Mouse (Mus musculus): Measurements from ENCODE around the gene Gpr1. TPM values are rescaled to one million over a fixed set of nuclear protein-coding genes. Genes with fewer than 3 reads are reported as not detected.

Gpr1 gene
- polyA plus RNA-seq (2014; fragmentation: Illumina TruSeq; extraction: RNeasy Lipid Tissue Mini Kit (QIAGEN cat#74804); ENCODE audit: low read depth, low replicate concordance): not detected

DNA sequence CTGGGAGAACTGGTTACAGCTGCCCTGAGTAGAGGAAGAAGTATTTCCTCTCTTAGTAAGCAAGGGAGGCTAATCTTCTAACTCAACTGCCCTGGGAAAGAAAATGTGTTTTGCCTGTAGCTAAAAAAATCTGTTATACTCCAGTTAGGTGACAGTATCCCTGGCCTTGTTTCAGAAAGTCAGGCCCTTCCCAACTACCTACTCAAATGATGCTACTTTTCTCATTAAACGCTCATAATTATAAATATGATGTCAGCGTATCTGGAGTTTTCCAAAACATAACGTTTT is at the start of gene Gpr1:
Gene Gpr1, minus strand, starts transcription at position 273 of the 288 bp plus-strand sequence.

DNA sequence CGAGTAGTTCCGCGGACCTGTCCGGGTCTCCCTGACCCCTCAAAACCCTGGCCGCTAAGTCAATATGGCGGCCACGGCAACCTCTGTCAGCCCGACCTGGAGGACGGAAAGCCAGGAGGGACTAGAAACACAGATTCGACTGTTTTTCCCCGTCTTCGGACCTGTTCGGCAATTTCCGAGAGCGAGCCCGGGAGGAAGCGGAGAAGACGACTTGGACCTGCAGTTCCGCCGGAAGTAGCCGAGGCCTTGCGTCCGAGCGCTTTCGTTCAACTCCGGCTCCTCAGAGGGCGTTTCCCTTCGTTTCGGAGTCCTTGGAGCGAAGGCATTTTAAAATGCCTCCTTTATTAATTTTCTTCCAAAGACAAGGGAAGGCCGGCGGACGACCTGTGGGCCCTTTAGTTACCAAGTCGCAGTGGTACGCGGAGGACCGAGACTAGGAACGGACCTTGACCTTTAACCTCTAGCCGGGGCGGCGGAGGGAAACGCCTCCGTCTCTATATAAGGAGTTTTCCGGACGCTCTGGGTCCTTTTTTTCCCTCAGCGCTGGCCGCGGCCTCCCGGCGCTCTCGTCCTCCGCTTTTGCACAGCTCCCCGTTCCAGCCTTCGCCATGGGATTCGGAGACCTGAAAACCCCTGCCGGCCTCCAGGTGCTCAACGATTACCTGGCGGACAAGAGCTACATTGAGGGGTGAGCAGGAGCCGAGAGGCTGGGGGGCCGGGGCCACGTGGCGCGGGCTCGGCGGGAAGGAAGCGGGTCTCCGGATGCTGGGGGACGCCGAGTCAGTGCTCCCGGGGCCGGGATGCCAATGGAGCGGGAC is 37.5 kb downstream of the Gpr1 start, which contains the start of the genes Eef1b2 and Ndufs1:
Gene Eef1b2, plus strand, starts transcription at position 222 of the 818 bp plus-strand sequence.
Gene Ndufs1, minus strand, starts transcription at position 230 of the 818 bp plus-strand sequence.

Other genes starting within 250 kb of the Gpr1 start
- 13.6 TPM for gene Ino80d, start 99.9 kb downstream of the Gpr1 start, polyA plus RNA-seq (2014; fragmentation: Illumina TruSeq; extraction: RNeasy Lipid Tissue Mini Kit (QIAGEN cat#74804); ENCODE audit: low read depth, low replicate concordance)
- gene Eef1b2, start 37.7 kb downstream of the Gpr1 start, polyA plus RNA-seq (2014; fragmentation: Illumina TruSeq; extraction: RNeasy Lipid Tissue Mini Kit (QIAGEN cat#74804); ENCODE audit: low read depth, low replicate concordance): 583 TPM
- gene Ndufs1, start 37.7 kb downstream of the Gpr1 start, polyA plus RNA-seq (2014; fragmentation: Illumina TruSeq; extraction: RNeasy Lipid Tissue Mini Kit (QIAGEN cat#74804); ENCODE audit: low read depth, low replicate concordance): 496 TPM
- 0.16 TPM for gene Zdbf2, start 58.7 kb upstream of the Gpr1 start, polyA plus RNA-seq (2014; fragmentation: Illumina TruSeq; extraction: RNeasy Lipid Tissue Mini Kit (QIAGEN cat#74804); ENCODE audit: low read depth, low replicate concordance)
- 0.28 TPM for gene Adam23, start 231.3 kb upstream of the Gpr1 start, polyA plus RNA-seq (2014; fragmentation: Illumina TruSeq; extraction: RNeasy Lipid Tissue Mini Kit (QIAGEN cat#74804); ENCODE audit: low read depth, low replicate concordance)

Measured in kidney, adult 10 weeks (tissue).